Mouse (Mus musculus): ENCODE results near the gene Iqcf5. TPM values are rescaled to one million over a fixed set of nuclear protein-coding genes. Genes with fewer than 3 reads are reported as not detected.

Iqcf5 gene
- total RNA-seq, 4 experiments from 2014 or later, result not detected

Other genes starting within 250 kb of the Iqcf5 start
- gene Poc1a, start 233.5 kb upstream of the Iqcf5 start, total RNA-seq (2022), result 1 to 10 TPM; 3.2 to 4.9 (median 4.7) TPM
- 10 to 100 TPM; 53.4 to 67.0 (median 62.7) TPM for gene Dusp7, start 145.9 kb upstream of the Iqcf5 start, total RNA-seq (2022)
- gene Rpl29, start 85.1 kb upstream of the Iqcf5 start, total RNA-seq (2022), result 100 to 1,000 TPM; 256 to 304 (median 274) TPM
- 10 to 100 TPM; 23.1 to 28.9 (median 25.7) TPM for gene Acy1, start 76.3 kb upstream of the Iqcf5 start, total RNA-seq (2022)
- 10 to 100 TPM in 2 of 4 experiments, 1 to 10 TPM in 2; 6.0 to 11.8 (median 9.6) TPM for gene Abhd14b, start 67.1 kb upstream of the Iqcf5 start, total RNA-seq (2022)
- 10 to 100 TPM; 17.5 to 20.6 (median 19.5) TPM for gene Abhd14a, start 66.9 kb upstream of the Iqcf5 start, total RNA-seq (2022)
- gene Pcbp4, start 61.3 kb upstream of the Iqcf5 start, total RNA-seq (2022), result 10 to 100 TPM; 72.2 to 76.0 (median 74.5) TPM
- under 1 TPM in 1 of 4 experiments, not detected in 3; 0.19 TPM for gene Gpr62, start 48.6 kb upstream of the Iqcf5 start, total RNA-seq (2022)
- 10 to 100 TPM; 22.5 to 28.3 (median 24.1) TPM for gene Rrp9, start 38.6 kb upstream of the Iqcf5 start, total RNA-seq (2022)
- 10 to 100 TPM; 32.5 to 56.0 (median 41.7) TPM for gene Parp3, start 37.6 kb upstream of the Iqcf5 start, total RNA-seq (2022)
- not detected for gene Iqcf1, start 14.6 kb upstream of the Iqcf5 start, total RNA-seq (2022)
- gene Iqcf3, start 47.1 kb downstream of the Iqcf5 start, total RNA-seq (2022), result not detected
- not detected for gene Iqcf4, start 56.4 kb downstream of the Iqcf5 start, total RNA-seq (2022)
- gene Iqcf6, start 112.0 kb downstream of the Iqcf5 start, total RNA-seq (2022), result not detected
- gene Grm2, start 141.5 kb downstream of the Iqcf5 start, total RNA-seq (2022), result not detected
- gene Tex264, start 171.4 kb downstream of the Iqcf5 start, total RNA-seq (2022), result 10 to 100 TPM; 46.0 to 53.2 (median 47.4) TPM

All from heart, adult 8-10 months (tissue).